Mouse (Mus musculus): ENCODE measurements around the gene Fastk. TPM values are rescaled to one million over a fixed set of nuclear protein-coding genes. Genes with fewer than 3 reads are reported as not detected.
"Not testable (repeated sequence)": the region's sequence is repeated elsewhere in the genome, so short reads cannot be mapped to it uniquely, and the experiment has no call there.

Gene Fastk
- total RNA-seq, 2 experiments from 2014 or later, result 17.4 to 35.7 TPM

DNA sequence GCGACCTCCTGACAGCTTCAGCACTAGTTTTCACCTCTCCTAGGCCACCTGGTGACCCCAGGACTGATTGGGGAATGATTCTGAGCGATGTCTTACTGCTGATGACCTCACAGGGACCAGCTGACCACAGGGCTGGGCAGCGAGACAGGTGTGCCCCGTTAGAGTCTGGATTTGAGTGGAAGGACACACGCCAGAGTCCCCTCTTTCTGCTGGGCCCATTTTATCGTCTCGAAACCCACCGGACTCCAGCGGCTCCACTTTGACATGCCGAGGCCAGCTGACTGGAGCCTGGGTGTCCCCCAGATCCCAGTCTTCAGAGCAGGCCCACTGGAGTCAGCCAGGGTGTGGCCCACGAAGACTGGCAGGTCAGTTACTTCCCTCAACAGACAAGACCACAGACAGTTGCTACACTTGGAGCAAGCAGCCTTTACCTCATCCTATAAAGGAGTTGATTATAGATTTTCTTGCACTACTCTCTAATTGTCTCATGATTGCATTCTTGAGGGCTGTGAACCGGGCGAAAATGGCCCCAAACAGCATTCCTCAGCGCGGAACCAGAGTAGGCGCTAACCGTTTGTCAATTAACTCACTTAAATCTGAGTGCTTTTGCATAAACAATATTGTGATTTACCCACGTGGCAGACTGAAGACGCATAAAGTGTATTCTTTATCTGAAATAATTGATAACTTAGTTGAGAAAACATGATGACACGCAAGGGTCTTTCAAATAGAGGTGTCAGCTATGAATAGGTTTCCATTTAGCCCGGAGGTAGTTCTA is 20.9 kb downstream of the Fastk start:
- peak; percentile 18 for ATAC-seq (replicated peaks; ENCODE audit: poor library complexity)

DNA sequence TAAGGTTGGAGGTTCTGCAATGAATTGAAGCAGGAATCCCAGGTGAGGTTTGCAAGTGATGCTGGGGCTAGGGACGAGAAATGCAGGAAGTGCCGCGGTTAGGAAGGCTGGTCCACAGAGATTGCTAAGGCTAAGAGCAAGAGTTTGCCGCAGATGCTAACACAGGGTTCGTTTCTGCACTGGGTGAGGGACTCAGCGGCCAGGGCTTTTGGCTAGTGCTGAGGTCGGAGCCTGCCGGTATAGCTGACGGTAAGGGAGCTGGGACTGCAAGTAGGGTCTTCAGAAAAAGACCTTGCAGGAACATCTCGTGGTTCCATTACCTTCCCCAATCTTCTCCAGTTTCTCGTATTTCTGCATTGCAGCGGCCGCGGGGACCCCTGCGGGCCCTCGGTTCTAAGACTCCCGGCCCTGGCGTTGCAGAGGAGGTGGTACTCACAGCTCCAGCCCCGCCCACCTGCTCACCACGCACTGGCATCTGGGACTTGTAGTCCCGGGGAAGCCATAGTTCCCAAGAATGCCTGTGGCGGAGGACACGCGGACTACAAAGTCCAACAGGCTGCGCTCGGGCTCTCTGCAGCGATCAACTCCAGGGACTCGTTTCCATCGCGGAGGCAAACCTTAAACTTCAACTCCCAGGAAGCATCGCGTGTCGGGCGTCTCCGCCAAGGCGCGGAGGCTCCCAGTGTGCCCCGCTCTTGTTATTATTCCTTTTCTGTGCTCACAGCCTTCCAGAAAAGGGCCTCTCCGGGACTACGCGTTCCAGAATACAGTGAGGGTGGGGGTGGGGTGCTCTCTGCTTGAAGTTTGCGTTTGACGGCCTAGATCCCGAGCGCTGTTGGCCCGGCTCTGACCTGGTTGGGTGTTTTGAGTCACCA is 21.7 kb downstream of the Fastk start, which contains the start of the genes Cdk5 and Slc4a2:
TSS of gene Cdk5 (minus strand) at position 402 of the 875 bp plus-strand sequence.
TSS of gene Slc4a2 (plus strand) at position 709 of the 875 bp plus-strand sequence.
- ATAC-seq (replicated peaks; ENCODE audit: poor library complexity), result peak; percentile 89

- ATAC-seq (replicated peaks; ENCODE audit: poor library complexity), result no peak
Observed at GRCm38 (mm10) chr5:24420381-24420780, 24.7 kb downstream of the Fastk start.

GRCm38 (mm10) chr5:24417587-24417986 is 27.5 kb downstream of the Fastk start:
- ATAC-seq (replicated peaks; ENCODE audit: poor library complexity), result no peak

- ATAC-seq (replicated peaks; ENCODE audit: poor library complexity), result peak; percentile 85
Observed at GRCm38 (mm10) chr5:24416222-24416736, 28.8 kb downstream of the Fastk start.

DNA sequence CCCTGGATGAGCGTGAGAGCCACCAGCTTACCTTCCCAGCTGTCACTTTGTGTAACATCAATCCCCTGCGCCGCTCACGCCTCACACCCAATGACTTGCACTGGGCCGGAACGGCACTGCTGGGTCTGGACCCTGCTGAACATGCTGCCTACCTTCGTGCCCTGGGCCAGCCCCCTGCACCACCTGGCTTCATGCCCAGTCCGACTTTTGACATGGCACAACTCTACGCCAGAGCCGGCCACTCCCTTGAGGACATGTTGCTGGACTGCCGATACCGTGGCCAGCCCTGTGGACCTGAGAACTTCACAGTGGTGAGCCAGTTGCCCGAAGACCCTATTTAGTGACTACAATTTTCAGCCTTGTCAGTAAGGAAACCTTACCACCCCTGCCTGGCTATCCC is 31.1 kb downstream of the Fastk start:
- no peak for ATAC-seq (replicated peaks; ENCODE audit: poor library complexity)

DNA sequence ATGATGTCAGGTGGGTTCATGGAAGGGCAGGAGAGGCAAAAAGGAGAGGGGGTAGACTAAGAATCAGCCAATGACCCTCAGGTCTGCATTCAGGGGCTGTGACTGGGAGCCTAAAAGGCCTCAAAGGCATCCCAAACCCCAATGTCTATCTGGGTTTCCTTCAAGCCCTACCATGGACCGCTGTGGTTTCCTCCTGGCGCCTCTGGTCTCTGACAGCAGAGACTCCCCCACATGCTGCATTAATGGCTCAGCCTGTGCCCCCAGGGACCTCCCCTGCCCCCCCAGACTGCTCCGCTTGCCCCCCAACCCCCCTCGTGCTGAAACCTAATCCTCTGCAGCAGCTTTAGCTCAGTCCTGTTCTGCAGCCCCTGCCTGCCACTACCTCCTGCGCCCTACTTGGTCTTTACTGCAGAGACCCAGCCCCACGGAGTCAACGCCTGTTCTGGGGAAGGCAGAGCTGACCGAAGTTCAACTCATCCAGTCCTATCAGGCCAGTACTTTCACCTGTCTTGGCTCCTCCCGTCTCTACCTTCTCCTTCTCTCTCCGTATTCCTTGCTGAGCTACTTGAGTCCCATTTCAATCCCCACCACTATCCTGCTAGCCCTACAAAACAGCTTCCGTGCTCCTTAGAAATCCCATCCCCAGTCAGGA is 31.9 kb downstream of the Fastk start, which contains the start of gene Asic3:
TSS of gene Asic3 (plus strand) at position 351 of the 652 bp plus-strand sequence.
- ATAC-seq (replicated peaks; ENCODE audit: poor library complexity), result no peak

GRCm38 (mm10) chr5:24412063-24412462 is 33.0 kb downstream of the Fastk start:
- ATAC-seq (replicated peaks; ENCODE audit: poor library complexity), result no peak

DNA sequence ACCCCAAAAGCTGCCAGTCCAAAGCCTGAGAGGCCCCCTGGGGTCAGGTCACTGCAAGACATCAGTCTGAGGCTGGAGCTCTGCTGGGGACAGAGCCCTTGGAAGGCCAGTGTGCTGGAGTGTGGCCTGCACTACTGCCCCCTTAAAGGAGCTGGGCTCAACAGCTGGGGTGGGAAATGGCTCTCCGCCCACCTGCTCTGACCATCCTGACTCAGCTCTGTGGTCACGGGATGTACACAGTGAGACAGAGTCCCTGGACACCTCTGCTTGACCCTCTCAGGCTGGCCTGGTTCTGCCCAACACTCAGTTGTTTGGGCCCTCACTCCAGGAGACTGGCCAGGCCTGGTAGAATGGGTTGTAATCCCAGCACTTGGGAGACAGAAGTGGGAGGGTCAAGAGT is 35.6 kb downstream of the Fastk start:
- ATAC-seq (replicated peaks; ENCODE audit: poor library complexity), result no peak

GRCm38 (mm10) chr5:24408651-24409050 is 36.4 kb downstream of the Fastk start:
- ATAC-seq (replicated peaks; ENCODE audit: poor library complexity), result no peak

- ATAC-seq (replicated peaks; ENCODE audit: poor library complexity), result no peak
Observed at GRCm38 (mm10) chr5:24405389-24405876, 39.7 kb downstream of the Fastk start.

DNA sequence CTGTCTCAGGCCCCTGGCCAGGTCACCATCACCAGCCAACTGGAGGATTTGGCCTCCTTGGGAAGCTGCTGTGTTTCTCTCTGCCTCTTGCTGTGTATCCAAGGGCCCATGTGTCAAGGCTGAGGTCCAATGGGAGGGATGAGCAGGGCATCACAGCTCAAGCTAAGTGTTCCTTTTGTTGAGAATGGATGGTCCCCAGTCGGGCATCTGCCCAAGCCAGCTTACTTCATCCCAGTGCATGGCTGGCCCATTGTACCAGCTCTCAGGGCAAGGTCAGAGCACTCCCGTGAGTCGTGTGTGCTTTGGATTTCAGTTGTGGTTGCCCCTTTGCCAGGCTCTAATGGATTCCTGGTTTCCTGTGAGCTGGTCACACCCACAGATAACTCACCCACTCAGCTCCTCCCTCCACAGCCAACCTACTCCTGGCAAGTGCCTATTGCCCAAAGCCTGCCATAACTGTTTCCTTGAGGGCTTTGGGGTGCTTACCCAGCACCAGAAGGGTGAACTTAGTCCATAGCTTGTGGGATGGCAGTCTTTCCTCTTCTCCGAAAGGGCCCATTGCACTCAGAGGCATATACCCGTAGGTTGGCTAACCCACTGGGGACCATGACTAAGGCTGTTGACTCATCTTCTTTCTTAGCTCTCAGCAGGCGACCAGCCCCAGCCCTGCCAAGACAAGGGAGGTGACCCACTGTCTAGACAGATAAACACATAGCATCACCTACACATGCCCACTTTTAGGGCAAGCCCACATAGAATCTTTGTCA is 40.3 kb downstream of the Fastk start:
- ATAC-seq (replicated peaks; ENCODE audit: poor library complexity), result peak; percentile 42; the same call in 1 of the 2 replicates

GRCm38 (mm10) chr5:24401969-24402368 is 43.1 kb downstream of the Fastk start:
- no peak for ATAC-seq (replicated peaks; ENCODE audit: poor library complexity)

DNA sequence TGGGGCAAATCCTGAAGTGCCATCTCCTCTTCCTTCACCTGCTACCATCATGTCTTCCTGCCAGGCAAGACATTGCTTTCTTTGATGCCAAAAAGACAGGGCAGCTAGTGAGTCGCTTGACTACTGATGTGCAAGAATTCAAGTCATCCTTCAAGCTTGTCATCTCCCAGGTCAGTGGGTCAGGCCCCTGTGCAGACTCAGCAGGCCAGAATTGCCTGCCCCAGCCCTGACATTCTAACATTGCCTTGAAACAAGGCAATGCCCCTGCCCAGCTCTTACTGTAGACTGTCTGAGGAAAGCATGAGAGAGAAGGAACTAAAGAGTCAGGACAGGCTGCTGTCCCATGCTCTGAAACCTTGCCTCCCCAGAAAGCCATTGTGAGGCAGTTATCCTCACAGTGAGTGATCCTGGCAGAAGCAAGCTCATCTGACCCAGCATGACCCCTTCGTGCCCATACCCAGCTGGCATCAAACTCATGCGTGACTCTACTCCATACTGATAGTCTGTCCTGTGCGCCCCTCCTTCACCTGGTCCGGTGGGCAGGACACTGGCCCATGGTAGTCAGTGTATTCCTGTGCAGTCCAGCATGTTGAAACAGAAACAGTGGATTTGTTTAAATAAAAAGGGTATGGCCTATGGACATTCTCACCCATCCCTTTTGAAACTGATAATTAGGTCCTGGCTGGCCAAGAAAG is 44.0 kb downstream of the Fastk start:
- no peak for ATAC-seq (replicated peaks; ENCODE audit: poor library complexity)

GRCm38 (mm10) chr5:24400362-24400761 is 44.7 kb downstream of the Fastk start:
- ATAC-seq (replicated peaks; ENCODE audit: poor library complexity), result no peak

GRCm38 (mm10) chr5:24399686-24400085 is 45.4 kb downstream of the Fastk start:
- ATAC-seq (replicated peaks; ENCODE audit: poor library complexity), result no peak

DNA sequence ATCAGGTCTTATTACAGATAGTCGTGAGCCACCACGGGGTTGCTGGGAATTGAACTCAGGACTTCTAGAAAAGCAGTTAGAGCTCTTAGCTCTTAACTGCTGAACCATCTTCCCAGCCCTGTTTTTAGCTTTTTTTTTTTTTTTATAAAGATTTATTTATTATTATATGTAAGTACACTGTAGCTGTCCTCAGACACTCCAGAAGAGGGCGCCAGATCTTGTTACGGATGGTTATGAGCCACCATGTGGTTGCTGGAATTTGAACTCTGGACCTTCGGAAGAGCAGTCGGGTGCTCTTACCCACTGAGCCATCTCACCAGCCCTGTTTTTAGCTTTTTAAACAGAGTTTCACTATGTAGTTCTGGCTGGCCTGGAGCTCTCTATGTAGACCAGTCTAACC is 48.8 kb downstream of the Fastk start:
- ATAC-seq (replicated peaks; ENCODE audit: poor library complexity), result not testable (repeated sequence)

- peak; percentile 85 for ATAC-seq (replicated peaks; ENCODE audit: poor library complexity)
Observed at GRCm38 (mm10) chr5:24394165-24394894, 50.8 kb downstream of the Fastk start.

Data from megakaryocyte progenitor cell, adult 5-6 weeks (primary cell).